Mouse (Mus musculus) spleen, adult 2 months (tissue): ENCODE measurements around the gene Maml2.

ENCODE experiments used
- CTCF ChIP-seq: fragments of 200-500 bp; IDR thresholded peaks from 2 replicates; pipeline ENCODE4 v1.5.1; 2011; ENCODE audit warnings: mild to moderate bottlenecking, inconsistent platforms; ENCODE audit not compliant: insufficient read depth, insufficient read length, insufficient replicate concordance; ENCODE audit errors: extremely low read depth
- POLR2A ChIP-seq: fragments of 200-500 bp; IDR thresholded peaks from 2 replicates; pipeline ENCODE4 v1.6.1; 2011; ENCODE audit warnings: low read depth, low read length, inconsistent platforms

- TF ChIP-seq CTCF (no peak), POLR2A (no peak)
Measured at GRCm38 (mm10) chr9:13694293-13694692, 396.5 kb downstream of the Maml2 start.
